Mouse (Mus musculus) 3134 (cell line): ENCODE results near the gene Tet2.
A peak's percentile ranks its signal among the peaks of the same experiment; 100 is the strongest.
"Not testable (repeated sequence)": the region's sequence is repeated elsewhere in the genome, so short reads cannot be mapped to it uniquely, and the experiment has no call there.

Experiments
- DNase-seq: peaks from one replicate; pipeline ENCODE4 v3.0.0-alpha.2; 2011; ENCODE audit warnings: low spot score; ENCODE audit not compliant: insufficient read length; ENCODE audit errors: extremely low read depth

The Tet2 gene

GRCm38 (mm10) chr3:133549385-133550170 is 4.6 kb upstream of the Tet2 start:
- DNase-seq, result no peak

- DNase-seq, result no peak
These were observed 3.7 kb upstream of the Tet2 start for GRCm38 (mm10) chr3:133548613-133549012.

GRCm38 (mm10) chr3:133546790-133547189 is 1.9 kb upstream of the Tet2 start:
- no peak for DNase-seq

GRCm38 (mm10) chr3:133545304-133545666 is 346 bp upstream of the Tet2 start:
- no peak for DNase-seq

GRCm38 (mm10) chr3:133544131-133544550 is 798 bp downstream of the Tet2 start:
- DNase-seq, result peak; percentile 73

- DNase-seq, result peak; percentile 52
These were observed 1.6 kb downstream of the Tet2 start for GRCm38 (mm10) chr3:133543101-133544020.

- DNase-seq, result no peak
These were observed 2.9 kb downstream of the Tet2 start for GRCm38 (mm10) chr3:133542084-133542483.

GRCm38 (mm10) chr3:133541000-133541399 is 3.9 kb downstream of the Tet2 start:
- DNase-seq, result no peak

GRCm38 (mm10) chr3:133539991-133540390 is 4.9 kb downstream of the Tet2 start:
- DNase-seq, result no peak

- DNase-seq, result not testable (repeated sequence)
These were observed 6.4 kb downstream of the Tet2 start for GRCm38 (mm10) chr3:133538499-133538898.

- no peak for DNase-seq
These were observed 9.3 kb downstream of the Tet2 start for GRCm38 (mm10) chr3:133535644-133536043.

- no peak for DNase-seq
These were observed 10.9 kb downstream of the Tet2 start for GRCm38 (mm10) chr3:133534066-133534465.

- no peak for DNase-seq
These were observed 11.5 kb downstream of the Tet2 start for GRCm38 (mm10) chr3:133533272-133533995.

- DNase-seq, result no peak
These were observed 12.1 kb downstream of the Tet2 start for GRCm38 (mm10) chr3:133532806-133533205.

GRCm38 (mm10) chr3:133532252-133532651 is 12.7 kb downstream of the Tet2 start:
- DNase-seq, result no peak

- no peak for DNase-seq
These were observed 13.8 kb downstream of the Tet2 start for GRCm38 (mm10) chr3:133531101-133531500.

GRCm38 (mm10) chr3:133530664-133531063 is 14.3 kb downstream of the Tet2 start:
- DNase-seq, result no peak

- DNase-seq, result no peak
These were observed 18.7 kb downstream of the Tet2 start for GRCm38 (mm10) chr3:133526119-133526723.

GRCm38 (mm10) chr3:133525578-133525977 is 19.4 kb downstream of the Tet2 start:
- DNase-seq, result no peak

- no peak for DNase-seq
These were observed 20.4 kb downstream of the Tet2 start for GRCm38 (mm10) chr3:133524341-133525050.
